Mouse (Mus musculus): Measurements from ENCODE around the gene Hist3h2a. TPM values are rescaled to one million over a fixed set of nuclear protein-coding genes. Genes with fewer than 3 reads are reported as not detected.
"Not testable (repeated sequence)": the region's sequence is repeated elsewhere in the genome, so short reads cannot be mapped to it uniquely, and the experiment has no call there.

Gene Hist3h2a
- total RNA-seq, 2 experiments from 2014 or later, result 15.1 to 16.8 TPM

DNA sequence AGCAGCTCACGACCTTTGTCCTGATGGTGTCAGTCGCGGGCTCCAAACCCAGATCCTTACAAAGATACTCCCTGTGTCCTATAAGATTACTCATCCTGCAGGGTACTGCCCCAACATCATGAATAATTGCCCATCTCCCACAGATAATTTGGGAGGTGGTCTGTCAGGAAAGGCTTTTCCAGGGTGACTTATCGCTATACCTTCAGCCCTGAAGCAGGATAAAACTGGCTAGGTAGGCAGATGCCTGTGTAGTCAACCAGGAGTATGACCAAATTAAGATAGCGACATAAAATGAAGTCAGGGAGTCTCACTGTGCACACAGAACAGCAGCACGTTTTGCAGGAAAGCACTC, 15.4 kb upstream of the Hist3h2a start:
- intact Hi-C loops (cut with DNase I; ENCODE audit: low total_unique reads), result no loop called here

DNA sequence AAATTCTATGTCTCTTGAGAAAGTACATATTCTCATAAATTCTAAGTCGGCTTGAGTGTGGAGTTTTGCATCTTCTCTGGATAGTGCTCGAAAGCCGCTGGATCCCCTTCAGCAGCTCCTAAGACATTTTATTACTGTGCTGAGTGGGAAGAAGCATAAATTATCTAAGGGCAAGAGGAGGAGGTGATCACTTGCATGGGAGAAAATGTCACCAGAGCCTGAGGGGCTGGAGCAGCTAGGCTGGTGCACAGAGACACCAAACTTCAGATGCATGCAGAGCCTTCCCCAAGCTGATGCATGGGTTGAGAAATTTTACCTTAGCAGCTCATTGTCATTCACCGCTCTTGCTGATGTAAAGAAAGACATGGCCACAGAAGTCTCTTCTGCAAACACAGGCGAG, 10.3 kb upstream of the Hist3h2a start:
- no peak for DNase-seq
- intact Hi-C loops (cut with DNase I; ENCODE audit: low total_unique reads), result no loop called here

More for the DNA sequence above, 15.4 kb upstream of the Hist3h2a start:
- no peak for DNase-seq

DNA sequence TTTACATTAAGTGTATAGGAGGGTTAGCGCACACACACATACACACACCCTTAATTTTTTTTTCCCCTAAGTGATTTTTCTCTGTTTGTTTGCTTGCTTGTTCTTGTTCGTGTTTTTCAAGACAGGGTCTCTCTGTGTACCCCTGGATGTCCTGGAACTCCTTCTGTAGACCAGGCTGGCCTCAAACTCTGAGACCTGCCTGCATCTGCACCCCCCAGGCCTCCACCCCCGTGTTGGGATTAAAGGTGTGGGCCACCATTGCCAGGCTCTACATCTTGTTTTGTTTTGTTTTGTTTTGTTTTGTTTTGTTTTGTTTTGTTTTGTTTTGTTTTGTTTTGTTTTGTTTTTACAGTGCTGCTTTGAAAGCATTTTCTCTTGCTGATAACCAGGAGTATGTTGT, 7.2 kb upstream of the Hist3h2a start:
- DNase-seq, result no peak
- intact Hi-C loops (cut with DNase I; ENCODE audit: low total_unique reads), result no loop called here

DNA sequence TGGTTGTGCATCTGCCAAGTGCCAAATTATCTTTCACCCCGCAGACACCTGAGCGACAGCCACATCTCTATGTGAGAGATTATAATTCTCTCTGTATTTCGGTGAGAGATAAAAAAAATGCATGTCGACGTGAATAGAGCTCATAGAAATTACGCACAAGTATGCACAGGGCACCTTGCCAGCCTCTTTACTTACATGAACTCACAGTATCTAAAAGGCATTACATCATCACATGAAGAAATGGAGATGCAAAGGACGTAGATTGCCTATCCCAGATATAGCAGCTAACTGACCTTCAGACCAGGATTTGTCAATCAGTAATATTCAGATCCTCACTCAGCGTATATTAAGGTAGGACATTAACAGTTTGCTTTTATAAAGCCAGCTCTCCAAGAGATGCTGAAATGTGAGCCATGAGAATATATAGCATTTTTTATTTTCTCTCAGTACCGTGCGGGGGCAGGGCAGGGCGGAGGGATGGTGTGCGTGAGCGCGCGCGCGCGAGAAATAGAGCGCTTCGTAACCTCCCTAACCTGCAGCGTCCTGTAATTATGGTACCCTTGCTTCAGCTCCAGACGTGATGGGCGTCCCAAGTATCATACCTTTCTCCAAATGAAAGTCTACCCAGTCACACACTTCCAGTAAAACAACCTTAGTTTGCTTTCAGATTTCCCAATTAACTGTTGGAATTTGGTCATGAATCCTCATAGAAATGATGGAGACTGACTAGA, 6.5 kb upstream of the Hist3h2a start:
- intact Hi-C loops (cut with DNase I; ENCODE audit: low total_unique reads), result no loop called here
- no peak for DNase-seq

DNA sequence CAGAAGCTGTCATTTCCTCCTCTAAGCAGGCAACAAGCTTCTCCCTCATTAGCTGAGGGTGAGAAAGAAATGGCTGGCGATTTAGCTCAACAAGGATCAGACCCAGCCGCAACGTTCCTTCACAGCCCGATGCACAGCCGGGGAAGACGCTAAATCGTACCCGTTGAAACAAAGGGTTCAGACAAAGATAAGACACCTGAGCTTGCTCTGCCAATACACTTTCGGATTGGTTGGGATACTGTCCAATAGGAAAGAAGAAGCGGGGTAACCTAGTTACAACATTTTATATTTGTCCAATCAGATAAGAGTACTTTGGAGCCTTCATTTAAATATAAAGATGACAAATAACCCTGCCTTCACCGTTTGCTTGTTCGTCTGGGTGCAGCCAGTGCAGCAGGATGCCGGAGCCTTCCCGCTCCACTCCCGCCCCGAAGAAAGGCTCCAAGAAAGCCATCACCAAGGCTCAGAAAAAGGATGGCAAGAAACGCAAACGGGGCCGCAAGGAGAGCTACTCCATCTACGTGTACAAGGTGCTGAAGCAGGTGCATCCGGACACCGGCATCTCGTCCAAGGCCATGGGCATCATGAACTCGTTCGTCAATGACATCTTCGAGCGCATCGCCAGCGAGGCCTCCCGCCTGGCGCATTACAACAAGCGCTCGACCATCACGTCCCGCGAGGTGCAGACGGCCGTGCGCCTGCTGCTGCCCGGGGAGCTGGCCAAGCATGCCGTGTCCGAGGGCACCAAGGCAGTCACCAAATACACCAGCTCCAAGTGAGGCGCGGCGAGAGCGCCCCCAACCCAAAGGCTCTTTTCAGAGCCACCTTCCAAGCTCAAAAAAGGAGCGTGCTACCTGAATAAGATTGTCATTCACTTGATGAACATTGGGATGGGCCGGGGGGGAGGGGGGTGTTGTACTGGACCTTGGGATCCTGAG, 5.7 kb upstream of the Hist3h2a start, which contains the start of gene Hist3h2ba:
Gene Hist3h2ba, plus strand, starts transcription at position 379 of the 938 bp plus-strand sequence.
- no peak for DNase-seq
- intact Hi-C loops (cut with DNase I; ENCODE audit: low total_unique reads), result no loop called here

DNA sequence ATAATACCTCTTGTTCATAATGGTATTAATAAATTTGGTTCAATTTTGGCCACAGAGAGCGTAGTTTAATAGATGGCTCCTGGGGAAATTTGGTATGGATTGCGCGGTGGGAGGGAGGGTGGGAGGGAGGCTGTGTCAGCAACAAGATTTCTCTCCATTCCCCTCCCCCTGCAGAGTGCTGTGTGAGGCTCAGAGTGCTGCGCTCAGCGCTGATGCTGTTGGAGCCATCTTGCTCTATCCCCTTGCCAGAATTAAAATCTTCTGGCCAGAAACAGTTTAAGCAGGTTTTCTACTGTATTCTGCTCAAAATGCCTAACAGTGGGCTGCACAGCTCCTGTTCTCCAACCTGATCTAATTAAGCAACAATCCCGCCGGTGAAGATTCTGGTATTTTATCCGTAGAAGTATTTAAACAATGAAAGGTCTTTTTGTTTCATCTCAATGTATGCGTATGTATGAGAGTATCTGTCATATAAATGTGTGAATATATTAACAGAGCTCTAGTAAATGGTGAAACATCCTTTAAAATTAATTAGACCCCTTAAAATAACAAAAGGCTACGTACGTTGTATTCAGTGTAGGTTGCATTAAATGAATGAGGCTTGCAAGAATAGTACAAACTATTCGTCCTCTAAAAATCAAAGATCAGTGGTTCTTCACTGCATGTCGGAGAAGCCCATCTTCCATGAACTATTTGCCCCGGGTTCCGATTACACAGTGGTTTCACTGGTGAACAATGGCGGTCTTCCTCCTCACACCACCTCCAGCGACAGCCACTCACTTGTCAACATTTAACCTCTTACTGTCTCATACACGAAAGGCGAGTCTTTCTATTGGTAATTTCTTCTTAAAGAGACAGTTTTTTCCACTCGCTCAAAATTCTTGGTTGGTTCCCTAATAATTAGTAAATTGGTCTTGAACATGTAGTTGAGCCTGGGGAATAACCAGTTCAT, 4.7 kb upstream of the Hist3h2a start:
- no peak for DNase-seq
- intact Hi-C loops (cut with DNase I; ENCODE audit: low total_unique reads), result no loop called here

DNA sequence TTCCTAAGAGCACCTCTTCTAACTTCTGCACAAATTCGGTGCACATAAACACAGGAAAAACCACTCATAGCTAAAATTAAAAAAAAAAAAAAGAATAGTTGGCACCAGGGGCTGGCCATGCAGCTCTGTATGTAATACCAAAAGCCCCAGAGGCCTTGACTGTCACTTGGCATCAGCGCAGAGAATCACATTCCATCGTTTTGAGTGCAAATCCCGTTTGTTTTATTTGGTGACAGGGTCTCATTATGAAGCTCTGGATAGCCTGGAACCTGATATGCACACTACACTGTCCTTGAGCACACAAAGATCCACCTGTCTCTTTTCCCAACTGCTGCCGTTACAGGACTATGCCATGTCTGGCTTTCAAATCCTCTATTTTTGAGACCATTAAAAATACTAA, 3.3 kb upstream of the Hist3h2a start:
- intact Hi-C loops (cut with DNase I; ENCODE audit: low total_unique reads), result no loop called here
- no peak for DNase-seq

DNA sequence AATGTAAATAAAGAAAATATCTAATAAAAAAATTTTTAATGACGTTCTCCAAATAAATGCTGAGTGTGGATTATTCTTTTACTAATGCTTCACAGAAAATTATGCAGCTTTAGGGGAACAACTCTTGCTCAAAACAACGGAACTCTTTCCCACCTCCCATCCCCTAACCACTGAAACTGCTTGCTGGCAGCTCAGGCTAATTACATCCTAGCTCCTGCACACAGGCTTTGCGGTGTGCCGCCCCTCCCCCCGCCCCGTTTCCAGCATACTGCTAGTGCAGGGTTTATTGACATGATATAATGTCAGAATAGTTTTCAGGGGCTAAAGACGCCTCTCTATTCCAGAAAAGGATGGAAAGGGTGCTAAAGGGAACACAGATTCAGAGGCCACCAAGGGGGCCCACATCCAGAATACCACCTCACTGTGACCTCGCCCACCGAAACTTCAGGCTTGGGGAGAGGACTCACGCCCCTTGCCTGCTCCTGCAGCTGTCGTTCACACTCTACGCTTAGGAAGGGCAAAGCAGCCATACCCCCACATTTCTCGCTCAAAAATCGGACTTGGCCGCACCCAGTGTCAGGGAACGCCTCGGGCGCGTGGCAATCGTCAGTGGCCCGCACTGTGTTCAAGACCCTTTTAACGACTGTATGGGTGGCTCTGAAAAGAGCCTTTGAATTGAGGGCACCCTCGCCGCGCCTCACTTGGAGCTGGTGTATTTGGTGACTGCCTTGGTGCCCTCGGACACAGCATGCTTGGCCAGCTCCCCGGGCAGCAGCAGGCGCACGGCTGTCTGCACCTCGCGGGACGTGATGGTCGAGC, 925 bp upstream of the Hist3h2a start:
- intact Hi-C loops (cut with DNase I; ENCODE audit: low total_unique reads), result no loop called here

DNA sequence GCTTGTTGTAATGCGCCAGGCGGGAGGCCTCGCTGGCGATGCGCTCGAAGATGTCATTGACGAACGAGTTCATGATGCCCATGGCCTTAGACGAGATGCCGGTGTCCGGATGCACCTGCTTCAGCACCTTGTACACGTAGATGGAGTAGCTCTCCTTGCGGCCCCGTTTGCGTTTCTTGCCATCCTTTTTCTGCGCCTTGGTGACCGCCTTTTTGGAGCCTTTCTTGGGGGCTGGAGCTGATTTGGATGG, 390 bp upstream of the Hist3h2a start:
- DNase-seq; intact Hi-C loops (cut with DNase I; ENCODE audit: low total_unique reads): not testable (repeated sequence)

More for the DNA sequence above, 925 bp upstream of the Hist3h2a start:
- DNase-seq, result no peak

DNA sequence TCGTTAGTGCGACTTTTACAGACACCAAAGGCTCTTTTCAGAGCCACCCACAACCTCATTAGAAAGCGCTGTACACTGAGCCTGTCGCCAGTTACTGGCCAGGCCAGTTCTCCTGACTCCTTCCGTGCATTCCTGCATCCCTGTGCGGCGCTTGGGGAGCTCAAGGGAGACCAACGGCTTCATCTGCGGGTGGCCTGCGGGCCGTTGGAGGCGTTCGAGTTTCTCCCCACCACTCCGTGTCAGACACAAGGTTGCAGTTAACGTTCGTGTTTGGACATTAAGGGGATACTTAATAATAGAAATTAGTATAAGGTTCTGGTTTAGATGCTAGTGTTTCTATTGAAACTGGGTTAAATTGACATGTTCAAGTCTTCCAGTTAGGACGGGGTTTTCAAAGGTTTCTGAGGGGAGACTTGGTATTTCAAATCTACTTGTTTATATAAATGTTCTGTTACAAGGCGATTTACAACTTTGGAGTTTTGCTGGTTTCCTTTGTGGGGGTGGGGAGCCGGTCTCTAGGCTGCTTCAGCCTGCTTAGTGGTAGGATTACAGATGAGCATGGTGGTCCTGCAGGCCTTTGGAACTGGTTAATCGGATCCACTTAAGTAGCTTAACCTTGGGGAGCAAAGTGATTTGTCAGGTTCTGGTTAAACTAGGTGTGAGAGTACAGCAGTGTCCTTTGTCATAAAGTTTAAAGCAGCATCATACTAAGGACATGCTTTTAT, 820 bp downstream of the Hist3h2a start:
- intact Hi-C loops (cut with DNase I; ENCODE audit: low total_unique reads), result no loop called here
- no peak for DNase-seq

DNA sequence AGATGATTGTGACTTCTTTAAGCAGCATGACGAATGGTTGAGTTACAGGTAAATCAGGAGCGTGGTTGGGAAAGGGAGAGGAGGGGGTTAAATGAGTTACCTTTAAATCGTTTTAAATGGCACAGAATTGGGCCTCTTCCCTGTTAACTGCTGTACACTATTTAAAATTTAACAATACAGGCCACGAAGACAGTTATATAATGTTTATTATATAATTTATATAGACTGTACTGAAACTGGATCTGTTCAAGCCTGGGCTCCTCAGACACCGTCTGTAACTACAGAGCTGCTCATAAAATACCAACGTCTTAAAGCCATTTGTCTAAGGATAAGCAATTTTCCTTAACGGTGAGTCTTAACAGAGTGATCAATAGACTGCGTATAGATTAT, 1.4 kb downstream of the Hist3h2a start:
- intact Hi-C loops (cut with DNase I; ENCODE audit: low total_unique reads), result no loop called here
- no peak for DNase-seq

DNA sequence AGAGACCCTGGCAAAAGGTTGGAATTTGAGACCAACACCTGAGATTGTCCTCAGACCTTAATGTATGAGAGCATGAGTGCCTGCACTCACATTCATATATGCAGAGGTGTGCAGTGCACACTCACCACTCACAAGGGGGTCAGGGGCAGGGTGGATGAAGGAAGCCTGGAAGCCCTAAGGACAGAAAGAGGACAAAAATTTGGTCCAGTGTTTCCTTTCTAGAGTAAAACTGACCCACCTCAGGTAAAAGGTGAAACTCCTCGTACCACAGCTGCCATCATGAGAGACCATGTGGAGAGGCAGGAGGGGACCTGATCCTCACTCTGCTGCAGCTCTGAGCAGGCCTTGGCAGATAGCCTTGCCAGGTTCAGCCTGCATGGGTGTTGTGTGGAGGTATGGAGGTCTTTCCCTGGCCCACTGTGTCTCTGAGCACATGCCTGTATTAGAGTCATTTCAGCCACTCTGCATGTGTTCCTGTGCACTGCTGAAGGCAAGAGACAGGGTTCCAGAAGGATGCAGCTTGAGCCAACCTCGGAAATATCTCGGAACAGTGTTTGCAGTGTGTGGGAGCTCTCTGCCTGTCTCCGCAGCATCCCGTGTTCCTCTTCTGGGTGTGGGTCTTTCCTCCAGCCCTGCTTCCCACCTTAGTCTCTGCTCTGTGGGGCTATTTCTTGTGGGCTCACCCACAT, 2.9 kb downstream of the Hist3h2a start:
- DNase-seq, result no peak
- intact Hi-C loops (cut with DNase I; ENCODE audit: low total_unique reads), result no loop called here

DNA sequence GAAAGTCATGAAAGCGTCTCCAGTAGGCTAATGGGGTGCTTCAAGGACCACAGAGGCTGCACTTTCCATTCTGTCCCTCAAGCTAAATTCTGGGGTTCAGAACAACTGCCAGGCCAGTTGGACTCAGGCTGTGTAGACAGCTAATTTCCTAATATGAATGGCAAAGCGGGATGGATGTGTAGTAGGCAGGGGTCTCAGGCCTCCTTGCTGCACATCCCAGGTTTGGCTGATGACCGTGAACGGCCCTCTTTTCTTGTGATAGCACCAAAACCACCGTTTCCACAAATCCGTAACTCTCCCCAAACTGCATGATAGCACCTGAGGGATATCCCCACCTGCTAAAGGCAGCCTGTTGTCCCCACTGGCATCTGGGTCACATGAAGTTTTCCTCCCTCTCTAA, 4.1 kb downstream of the Hist3h2a start:
- DNase-seq, result no peak
- intact Hi-C loops (cut with DNase I; ENCODE audit: low total_unique reads), result no loop called here

DNA sequence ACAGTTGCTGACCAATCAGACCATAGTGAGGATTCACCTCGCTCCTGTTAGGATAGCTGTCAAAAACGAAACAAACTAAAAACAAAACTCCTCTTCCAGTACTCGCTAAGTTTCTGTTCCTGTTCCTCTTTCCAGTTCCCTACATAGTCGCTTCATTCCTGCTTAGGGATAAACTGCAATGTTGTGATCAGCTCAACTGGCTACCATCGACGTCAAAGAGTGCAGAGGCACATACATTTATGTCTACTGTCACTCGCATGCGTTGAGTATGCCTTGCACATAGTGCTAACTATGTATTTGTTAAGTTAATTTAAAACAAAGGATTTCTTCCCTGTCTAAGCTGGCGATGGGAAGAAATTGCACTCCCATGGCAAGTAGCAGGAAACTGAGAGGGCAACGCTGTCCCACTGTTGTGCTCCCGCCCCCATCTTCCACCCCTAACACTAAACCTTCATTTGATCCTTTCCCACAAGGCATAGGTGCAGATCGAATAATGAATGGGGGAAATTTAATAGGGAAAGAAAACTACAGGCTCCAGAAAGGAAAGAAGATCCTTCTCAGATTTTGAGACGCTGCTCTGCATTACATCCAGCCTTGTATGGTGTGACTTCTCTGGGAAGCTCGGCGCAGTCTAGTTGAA, 4.8 kb downstream of the Hist3h2a start:
- intact Hi-C loops (cut with DNase I; ENCODE audit: low total_unique reads), result no loop called here
- DNase-seq, result no peak

DNA sequence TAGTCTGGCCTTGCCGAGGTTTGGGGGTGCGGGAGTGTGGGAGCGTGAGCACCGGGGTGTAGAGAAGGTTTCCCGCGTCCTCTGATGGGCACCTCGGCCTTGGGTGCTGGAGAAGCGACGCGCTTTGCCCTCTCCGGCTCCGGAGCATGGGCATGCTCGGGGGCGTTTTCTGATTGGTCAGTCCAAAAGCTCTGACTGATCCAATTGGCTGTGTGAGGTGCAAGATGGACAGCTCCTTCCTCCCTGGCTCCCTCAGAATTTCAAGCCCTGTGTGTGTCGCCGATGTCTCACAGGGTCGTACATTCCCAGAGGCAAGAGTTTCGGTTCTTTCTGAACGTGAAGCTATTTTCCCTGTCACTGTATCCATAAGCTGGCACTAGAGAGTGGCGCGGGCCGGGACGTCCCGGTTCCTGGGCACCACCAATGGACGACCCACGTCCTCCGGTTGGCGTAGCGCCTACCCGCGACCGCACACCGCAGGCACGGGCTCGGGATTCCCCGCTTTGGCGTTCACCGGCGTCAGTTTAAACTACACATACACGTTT, 5.5 kb downstream of the Hist3h2a start:
- intact Hi-C loops (cut with DNase I; ENCODE audit: low total_unique reads), result no loop called here
- DNase-seq, result peak; percentile 69

DNA sequence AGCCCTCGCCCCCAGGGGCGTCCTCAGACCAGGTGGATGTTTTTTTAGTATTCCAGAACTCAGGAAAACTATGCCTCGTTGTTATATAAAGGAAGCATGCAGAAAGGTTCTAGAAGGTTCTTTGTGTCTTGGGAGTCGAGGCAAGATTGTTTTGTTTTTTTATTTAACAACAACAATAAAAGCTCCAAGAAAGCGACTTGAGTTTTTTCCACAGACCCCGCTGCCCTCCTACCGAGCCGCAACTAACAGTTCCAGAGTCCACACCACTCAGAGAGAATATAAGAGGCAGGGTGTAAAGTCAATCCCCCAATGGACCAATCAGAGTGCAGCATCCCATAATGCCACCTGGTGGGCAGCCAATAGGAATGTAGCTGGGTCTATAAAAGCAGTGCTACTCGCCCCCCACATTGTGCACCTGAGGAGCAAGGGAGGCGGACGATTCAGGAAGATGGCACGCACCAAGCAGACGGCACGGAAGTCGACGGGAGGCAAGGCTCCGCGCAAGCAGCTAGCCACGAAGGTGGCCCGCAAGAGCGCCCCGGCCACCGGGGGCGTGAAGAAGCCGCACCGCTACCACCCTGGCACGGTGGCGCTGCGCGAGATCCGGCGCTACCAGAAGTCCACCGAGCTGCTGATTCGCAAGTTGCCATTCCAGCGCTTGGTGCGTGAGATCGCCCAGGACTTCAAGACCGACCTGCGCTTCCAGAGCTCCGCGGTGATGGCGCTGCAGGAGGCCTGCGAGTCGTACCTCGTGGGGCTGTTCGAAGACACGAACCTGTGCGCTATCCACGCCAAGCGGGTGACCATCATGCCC, 7.1 kb downstream of the Hist3h2a start:
- intact Hi-C loops (cut with DNase I; ENCODE audit: low total_unique reads), result no loop called here
- DNase-seq, result no peak

All from gastrocnemius, postnatal 14 days (tissue).